Mouse (Mus musculus): ENCODE measurements around the gene Fggy. TPM values are rescaled to one million over a fixed set of nuclear protein-coding genes. Genes with fewer than 3 reads are reported as not detected.

The Fggy gene
- polyA plus RNA-seq, 1 experiment, result 189 TPM

GRCm38 (mm10) chr4:95897236-95897874 lies 340.0 kb downstream of the Fggy start:
- WGBS, result 78% methylated on average over 7 of the region's 7 CpGs
- H3K4me1 ChIP-seq (ENCODE audit: control insufficient read depth, insufficient read depth, low read length), result no peaks in the 10 kb centered on the region
- no peaks in the 10 kb centered on the region for H3K27me3 ChIP-seq (replicated peaks; ENCODE audit: control insufficient read depth, insufficient read depth, low read length)
- H3K4me3 ChIP-seq (ENCODE audit: insufficient read depth, low read depth, low read length), result no peak overlapping the region
- TF ChIP-seq POLR2A (IDR thresholded peaks at IDR 0.05; ENCODE audit: low read depth, low read length) (no peak), CTCF (conservative IDR thresholded peaks at IDR 0.05; ENCODE audit: insufficient read depth, insufficient read length, low read depth, low read length) (no peak)
- no peak for DNase-seq
- no peak overlapping the region for H3K27ac ChIP-seq (ENCODE audit: insufficient read depth, low read depth, low read length)
- no peaks in the 10 kb centered on the region; the same call in 1 of the 2 replicates for H3K36me3 ChIP-seq (ENCODE audit: control insufficient read depth, insufficient read depth, low read length)

DNA sequence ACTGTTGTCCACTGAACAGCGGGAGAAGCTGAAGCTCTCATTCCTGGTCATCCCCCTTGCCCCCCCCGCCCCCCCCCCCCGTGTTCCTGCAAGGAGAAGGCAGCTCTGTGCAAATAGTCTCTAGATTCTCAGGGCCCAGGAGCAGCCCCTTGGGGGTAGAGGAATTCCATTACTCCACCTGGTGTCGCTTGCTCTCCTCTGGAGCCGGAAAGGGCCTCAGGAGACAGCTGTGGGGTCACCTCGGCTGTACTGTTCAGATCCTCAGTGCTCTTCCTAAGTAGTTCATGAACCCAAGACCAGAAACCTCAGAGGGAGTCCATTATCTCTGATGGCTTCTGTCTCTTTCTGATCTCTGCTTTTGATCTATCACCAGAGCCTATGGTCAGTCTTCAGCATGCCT lies 341.4 kb downstream of the Fggy start:
- Histone ChIP-seq H3K4me1 (ENCODE audit: control insufficient read depth, insufficient read depth, low read length) (no peaks in the 10 kb centered on the region), H3K4me3 (ENCODE audit: insufficient read depth, low read depth, low read length) (no peak overlapping the region), H3K27ac (ENCODE audit: insufficient read depth, low read depth, low read length) (no peak overlapping the region), H3K36me3 (ENCODE audit: control insufficient read depth, insufficient read depth, low read length) (no peaks in the 10 kb centered on the region; the same call in 1 of the 2 replicates), H3K27me3 (replicated peaks; ENCODE audit: control insufficient read depth, insufficient read depth, low read length) (no peaks in the 10 kb centered on the region)
- 51% methylated on average over 6 of the region's 6 CpGs for WGBS
- no peak for TF ChIP-seq CTCF (conservative IDR thresholded peaks at IDR 0.05; ENCODE audit: insufficient read depth, insufficient read length, low read depth, low read length)
- TF ChIP-seq POLR2A (IDR thresholded peaks at IDR 0.05; ENCODE audit: low read depth, low read length), result no peak
- DNase-seq, result no peak

DNA sequence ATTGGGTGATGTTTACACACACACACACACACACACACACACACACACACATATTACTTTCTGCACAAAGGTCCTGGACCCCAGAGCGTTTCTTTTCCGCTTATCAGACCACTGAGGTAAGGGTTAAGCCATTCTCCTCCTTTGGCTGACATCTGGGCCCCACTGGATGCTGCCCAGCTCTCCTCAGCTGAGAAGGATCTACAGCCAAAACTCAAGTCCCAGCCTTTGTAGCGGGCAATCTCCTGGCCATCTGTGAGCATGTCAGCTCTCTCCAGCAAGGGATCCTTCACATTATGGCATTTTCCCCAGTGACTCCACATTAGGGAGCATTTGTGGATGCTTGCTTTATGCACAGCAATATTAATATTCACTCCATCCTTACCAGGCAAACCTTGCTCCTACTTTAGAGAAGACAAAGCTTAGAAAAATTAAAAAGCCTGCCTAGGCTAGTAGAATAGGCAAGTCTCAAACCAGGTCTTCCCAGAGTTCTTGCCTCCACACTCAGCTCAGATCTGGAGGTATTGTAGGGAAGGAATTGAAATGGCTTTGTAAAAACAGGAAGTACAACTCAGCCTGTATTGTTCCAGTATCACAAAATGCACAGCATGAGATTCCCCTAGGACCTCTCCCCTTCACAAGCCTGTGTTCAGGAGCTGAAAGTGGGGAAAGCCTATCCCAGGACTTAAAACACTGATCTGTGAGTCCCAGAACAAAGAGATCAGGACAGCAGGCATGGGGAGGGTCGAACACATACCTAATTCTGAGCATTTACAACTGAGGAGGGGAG lies 342.8 kb downstream of the Fggy start:
- H3K4me1 ChIP-seq (ENCODE audit: control insufficient read depth, insufficient read depth, low read length), result no peaks in the 10 kb centered on the region
- WGBS, result 77% methylated on average over 4 of the region's 4 CpGs

DNA sequence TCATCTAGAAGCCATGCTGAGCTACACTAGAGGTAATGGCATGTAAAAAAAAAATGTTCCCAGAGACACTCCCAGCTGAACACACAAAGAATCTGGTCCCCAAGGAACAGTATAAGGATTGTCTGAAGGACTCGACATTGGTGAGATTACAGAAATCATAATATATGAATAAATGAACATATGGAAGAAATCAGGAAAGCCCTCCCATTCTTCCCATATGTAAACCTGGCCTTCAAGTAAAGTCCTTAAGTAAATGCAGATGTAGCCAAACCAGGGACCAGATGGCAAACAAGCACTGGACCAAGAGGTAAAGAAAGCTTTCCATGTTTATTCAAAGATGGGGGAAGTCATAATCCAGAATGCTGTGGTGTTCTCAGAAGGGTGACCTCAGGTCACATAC lies 343.5 kb downstream of the Fggy start:
- TF ChIP-seq POLR2A (IDR thresholded peaks at IDR 0.05; ENCODE audit: low read depth, low read length) (no peak), CTCF (conservative IDR thresholded peaks at IDR 0.05; ENCODE audit: insufficient read depth, insufficient read length, low read depth, low read length) (no peak)
- no peak for DNase-seq
- Histone ChIP-seq H3K4me1 (ENCODE audit: control insufficient read depth, insufficient read depth, low read length) (no peaks in the 10 kb centered on the region), H3K27me3 (replicated peaks; ENCODE audit: control insufficient read depth, insufficient read depth, low read length) (no peaks in the 10 kb centered on the region), H3K4me3 (ENCODE audit: insufficient read depth, low read depth, low read length) (no peak overlapping the region), H3K36me3 (ENCODE audit: control insufficient read depth, insufficient read depth, low read length) (no peaks in the 10 kb centered on the region; the same call in 1 of the 2 replicates), H3K27ac (ENCODE audit: insufficient read depth, low read depth, low read length) (no peak overlapping the region)
- WGBS, result 78% methylated on average over 1 of the region's 1 CpGs

More for the DNA sequence above, 342.8 kb downstream of the Fggy start:
- Histone ChIP-seq H3K36me3 (ENCODE audit: control insufficient read depth, insufficient read depth, low read length) (no peaks in the 10 kb centered on the region; the same call in 1 of the 2 replicates), H3K4me3 (ENCODE audit: insufficient read depth, low read depth, low read length) (no peak overlapping the region), H3K27me3 (replicated peaks; ENCODE audit: control insufficient read depth, insufficient read depth, low read length) (no peaks in the 10 kb centered on the region), H3K27ac (ENCODE audit: insufficient read depth, low read depth, low read length) (no peak overlapping the region)
- DNase-seq, result no peak
- no peak for TF ChIP-seq POLR2A (IDR thresholded peaks at IDR 0.05; ENCODE audit: low read depth, low read length)
- TF ChIP-seq CTCF (conservative IDR thresholded peaks at IDR 0.05; ENCODE audit: insufficient read depth, insufficient read length, low read depth, low read length), result no peak

DNA sequence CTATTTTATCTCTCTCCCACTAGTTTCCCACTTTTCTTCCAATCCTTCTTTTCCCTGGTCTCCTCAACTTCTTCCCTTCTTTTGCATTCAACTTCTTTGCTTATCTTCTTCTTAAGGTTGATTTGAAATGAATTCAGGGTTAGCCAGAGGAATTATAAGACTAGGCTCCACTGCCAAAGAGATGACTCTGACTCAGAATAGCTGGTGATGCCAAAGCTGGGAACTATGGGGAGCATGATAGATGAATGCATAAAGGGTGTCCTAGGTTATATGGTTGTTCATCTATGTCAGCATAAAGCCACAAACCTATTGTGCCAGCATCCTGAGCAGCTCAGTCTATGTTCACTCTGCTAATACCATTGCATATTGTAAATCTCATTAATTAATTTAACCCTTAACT lies 348.8 kb downstream of the Fggy start:
- no peak overlapping the region for H3K27ac ChIP-seq (ENCODE audit: insufficient read depth, low read depth, low read length)
- DNase-seq, result no peak
- no peaks in the 10 kb centered on the region; the same call in 1 of the 2 replicates for H3K36me3 ChIP-seq (ENCODE audit: control insufficient read depth, insufficient read depth, low read length)

GRCm38 (mm10) chr4:95909689-95910654 lies 352.7 kb downstream of the Fggy start:
- no peaks in the 10 kb centered on the region; the same call in 1 of the 2 replicates for H3K36me3 ChIP-seq (ENCODE audit: control insufficient read depth, insufficient read depth, low read length)
- WGBS, result 74% methylated on average over 2 of the region's 2 CpGs
- TF ChIP-seq CTCF (conservative IDR thresholded peaks at IDR 0.05; ENCODE audit: insufficient read depth, insufficient read length, low read depth, low read length) (no peak), POLR2A (IDR thresholded peaks at IDR 0.05; ENCODE audit: low read depth, low read length) (no peak)
- no peaks in the 10 kb centered on the region for H3K27me3 ChIP-seq (replicated peaks; ENCODE audit: control insufficient read depth, insufficient read depth, low read length)
- no peak for DNase-seq
- H3K4me3 ChIP-seq (ENCODE audit: insufficient read depth, low read depth, low read length), result no peak overlapping the region
- H3K27ac ChIP-seq (ENCODE audit: insufficient read depth, low read depth, low read length), result no peak overlapping the region
- H3K4me1 ChIP-seq (ENCODE audit: control insufficient read depth, insufficient read depth, low read length), result no peaks in the 10 kb centered on the region

More for the DNA sequence above, 348.8 kb downstream of the Fggy start:
- H3K4me1 ChIP-seq (ENCODE audit: control insufficient read depth, insufficient read depth, low read length), result no peaks in the 10 kb centered on the region
- H3K4me3 ChIP-seq (ENCODE audit: insufficient read depth, low read depth, low read length), result no peak overlapping the region
- H3K27me3 ChIP-seq (replicated peaks; ENCODE audit: control insufficient read depth, insufficient read depth, low read length), result no peaks in the 10 kb centered on the region
- TF ChIP-seq POLR2A (IDR thresholded peaks at IDR 0.05; ENCODE audit: low read depth, low read length) (no peak), CTCF (conservative IDR thresholded peaks at IDR 0.05; ENCODE audit: insufficient read depth, insufficient read length, low read depth, low read length) (no peak)

All from kidney, adult 2 months (tissue).